Mouse (Mus musculus) natural killer cell, adult 2 months (primary cell): ENCODE results near the gene Mrpl22.
"Not testable (repeated sequence)": the region's sequence is repeated elsewhere in the genome, so short reads cannot be mapped to it uniquely, and the experiment has no call there.

ENCODE experiments used
- DNase-seq, 2 experiments: peaks; one replicate each; pipeline ENCODE4 v3.0.0; 2022; ENCODE audit warnings: low spot score in 2 of 2

Mrpl22 gene

DNA sequence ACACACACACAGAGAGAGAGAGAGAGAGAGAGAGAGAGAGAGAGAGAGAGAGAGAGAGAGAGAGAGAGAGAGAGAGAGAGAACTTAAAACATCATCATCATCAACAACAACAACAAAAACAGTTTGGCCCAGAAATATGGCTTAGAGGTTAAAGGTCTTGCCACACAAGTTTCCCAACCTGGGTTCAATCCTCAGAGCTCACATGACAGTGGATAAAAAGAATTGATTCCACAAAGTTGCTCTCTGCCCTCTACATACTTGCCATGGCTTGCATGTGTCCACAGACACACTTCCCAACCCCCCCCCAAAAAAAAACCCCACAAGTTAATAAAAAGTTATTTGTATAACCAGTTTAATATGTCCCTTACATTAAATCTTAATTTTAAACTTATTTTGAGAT, 55.0 kb downstream of the Mrpl22 start:
- DNase-seq: no peak

DNA sequence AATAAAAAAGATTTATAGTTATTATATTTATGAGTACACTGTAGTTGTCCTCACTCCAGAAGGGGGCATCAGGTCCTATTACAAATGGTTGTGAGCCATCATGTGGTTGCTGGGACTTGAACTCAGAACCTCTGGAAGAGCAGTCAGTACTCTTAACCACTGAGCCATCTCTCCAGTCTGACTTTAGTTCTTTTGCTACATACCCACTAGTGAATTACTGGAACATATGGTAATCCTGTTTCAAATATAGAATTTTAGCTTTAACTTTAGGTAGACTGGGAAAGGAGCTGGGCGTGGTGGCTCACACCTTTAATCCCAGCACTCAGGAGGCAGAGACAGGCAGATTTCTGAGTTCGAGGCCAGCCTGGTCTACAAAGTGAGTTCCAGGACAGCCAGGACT, 56.6 kb downstream of the Mrpl22 start:
- not testable (repeated sequence) for DNase-seq
